Mouse (Mus musculus): ENCODE measurements around the gene Fignl2.

DNA sequence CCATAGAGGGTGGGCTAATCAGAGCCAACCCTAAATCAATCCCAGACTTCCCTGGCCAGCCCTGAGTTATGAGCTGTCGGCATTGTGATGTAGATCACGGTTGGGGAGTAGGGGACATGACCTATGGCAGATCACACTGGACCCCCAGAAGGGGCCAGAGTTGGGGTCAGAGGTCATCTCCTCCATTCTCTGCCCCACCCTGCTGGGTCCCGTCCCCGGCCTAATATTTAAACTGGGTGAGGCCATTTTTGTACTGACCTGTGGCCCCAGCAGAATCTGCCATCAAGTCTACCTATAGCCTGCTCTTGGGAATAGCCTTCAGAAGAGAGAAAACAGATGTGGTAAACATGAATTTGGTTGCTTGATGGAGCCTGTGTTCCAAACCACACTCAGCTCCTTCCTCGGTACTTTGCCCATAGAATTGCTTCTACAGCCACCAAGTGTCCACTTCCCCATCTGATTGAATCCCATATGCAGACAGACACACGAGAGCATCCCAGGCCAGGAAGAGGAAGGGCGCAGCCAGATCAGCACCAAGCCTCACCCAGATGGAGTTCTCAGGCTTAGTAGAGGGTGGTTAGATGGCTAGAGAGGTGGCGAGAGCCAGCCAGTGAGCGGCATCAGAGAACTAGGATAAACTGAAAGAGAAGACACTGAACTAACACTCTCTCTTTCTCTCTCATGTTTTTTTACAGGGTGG lies 25.4 kb upstream of the Fignl2 start:
- no peak for TF ChIP-seq POLR2A (IDR thresholded peaks at IDR 0.05; ENCODE audit: insufficient read depth, low read length)
- no peak for TF ChIP-seq CTCF (IDR thresholded peaks at IDR 0.05; ENCODE audit: low read depth, low read length)

Data from ES-Bruce4 (cell line).